Mouse (Mus musculus) heart, embryonic 15.5 days (tissue): Measurements from ENCODE around the gene Defb42. TPM values are rescaled to one million over a fixed set of nuclear protein-coding genes. Genes with fewer than 3 reads are reported as not detected.

ENCODE experiments used
- ATAC-seq: fragments of 200-750 bp; cut with Nextera tagmentation; replicated peaks from 2 replicates; pipeline ENCODE4 v1.8.0; 2017; ENCODE audit warnings: low read depth, moderate TSS enrichment; ENCODE audit not compliant: insufficient number of reproducible peaks, insufficient read depth, low FRiP score
- H3K27ac ChIP-seq: fragments of 300-500 bp; sonication (generic); 2 replicates; pipeline ENCODE4 v1.5.1; 2015; ENCODE audit warnings: mild to moderate bottlenecking, inconsistent platforms
- H3K27me3 ChIP-seq: fragments of 300-500 bp; sonication (generic); 2 replicates; pipeline ENCODE4 v1.6.1; 2015; ENCODE audit warnings: inconsistent platforms
- H3K36me3 ChIP-seq: fragments of 300-500 bp; sonication (generic); 2 replicates; pipeline ENCODE4 v1.6.1; 2015; ENCODE audit warnings: mild to moderate bottlenecking, inconsistent platforms
- H3K4me1 ChIP-seq: fragments of 300-500 bp; sonication (generic); replicated peaks from 2 replicates; pipeline ENCODE4 v1.6.1; 2015; ENCODE audit warnings: inconsistent platforms
- H3K4me2 ChIP-seq: fragments of 300-500 bp; sonication (generic); 2 replicates; pipeline ENCODE4 v1.6.1; 2015; ENCODE audit warnings: inconsistent platforms, mild to moderate bottlenecking, moderate library complexity
- H3K4me3 ChIP-seq: fragments of 300-500 bp; sonication (generic); 2 replicates; pipeline ENCODE4 v1.5.1; 2015; ENCODE audit warnings: mild to moderate bottlenecking, inconsistent platforms
- H3K9ac ChIP-seq: fragments of 300-500 bp; sonication (generic); 2 replicates; pipeline ENCODE4 v1.6.1; 2015; ENCODE audit warnings: mild to moderate bottlenecking, inconsistent platforms
- H3K9me3 ChIP-seq: fragments of 300-500 bp; sonication (generic); replicated peaks from 2 replicates; pipeline ENCODE4 v1.6.1; 2016; ENCODE audit warnings: inconsistent platforms
- WGBS: fragments of 180-500 bp; shearing (Covaris S2); methylation state at CpG from one replicate; pipeline ENCODE4 v1.1.7; 2015; ENCODE audit warnings: mixed read lengths; 5-methylcytosine and 5-hydroxymethylcytosine counted together
- polyA plus RNA-seq: library from polyadenylated mRNA; unstranded; fragments of >200 nt; fragmentation: Nextera tagmentation; extraction: Ambion mirVana; gene quantifications from 2 replicates; pipeline ENCODE4 v1.2.1, GENCODE M21; 2015

The Defb42 gene
- 1.5 and 1.6 TPM in 2 replicates for polyA plus RNA-seq

- Histone ChIP-seq H3K4me2 (no peak within 1 kb of the TSS), H3K36me3 (no peaks in the 10 kb centered on the region)
- WGBS, result 77% methylated on average over 3 of the region's 3 CpGs
These were observed at the start of gene Defb42 for GRCm38 (mm10) chr14:63046691-63047090. TSS of gene Defb42 (plus strand) at chr14:63046991.

DNA sequence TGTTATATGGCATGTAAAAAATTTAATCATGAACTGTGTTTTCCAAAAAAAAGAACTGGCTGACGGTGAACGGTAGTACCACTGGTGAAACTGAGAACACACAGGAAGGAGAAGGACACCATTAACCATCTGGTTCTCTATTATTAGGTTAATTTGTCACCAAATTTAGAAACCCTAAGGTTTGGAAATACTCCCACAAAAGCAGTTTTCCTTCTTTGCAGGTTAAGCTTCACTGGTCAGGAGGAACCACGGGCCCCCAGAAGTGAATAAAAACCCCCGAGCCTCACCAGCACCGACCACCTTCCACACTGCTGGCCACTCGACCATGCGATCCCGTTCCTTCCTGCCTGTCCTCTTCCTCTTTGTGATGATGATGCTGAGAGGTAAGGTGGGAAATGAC lies 49.0 kb upstream of the Defb42 start, which contains the start of gene Defb47:
Gene Defb47 (plus strand): TSS at position 301 of the 400 bp plus-strand sequence.
- Histone ChIP-seq H3K4me1 (peaks cover 6% of the 10 kb centered on the region; the same call in 1 of the 2 replicates), H3K4me2 (no peak within 1 kb of the TSS), H3K9me3 (no peaks in the 10 kb centered on the region), H3K4me3 (no peak within 1 kb of the TSS), H3K27me3 (no peaks in the 10 kb centered on the region), H3K27ac (no peak within 1 kb of the TSS), H3K9ac (no peak within 1 kb of the TSS), H3K36me3 (no peaks in the 10 kb centered on the region)
- WGBS, result 83% methylated on average over 8 of the region's 8 CpGs
- ATAC-seq, result no peak

More at GRCm38 (mm10) chr14:63046691-63047090, at the start of gene Defb42:
- H3K4me3 ChIP-seq, result no peak within 1 kb of the TSS
- H3K27me3 ChIP-seq, result no peaks in the 10 kb centered on the region
- H3K9ac ChIP-seq, result no peak within 1 kb of the TSS
- H3K27ac ChIP-seq, result no peak within 1 kb of the TSS
- H3K4me1 ChIP-seq, result no peaks in the 10 kb centered on the region
- H3K9me3 ChIP-seq, result no peaks in the 10 kb centered on the region
- no peak for ATAC-seq

- Histone ChIP-seq H3K9me3 (no peaks in the 10 kb centered on the region), H3K27me3 (no peaks in the 10 kb centered on the region), H3K27ac (no peak overlapping the region), H3K4me1 (peaks cover 11% of the 10 kb centered on the region; the same call in 1 of the 2 replicates), H3K9ac (no peak overlapping the region), H3K36me3 (no peaks in the 10 kb centered on the region), H3K4me3 (no peak overlapping the region), H3K4me2 (no peak overlapping the region)
- ATAC-seq, result no peak
- 87% methylated on average over 4 of the region's 4 CpGs for WGBS
These were observed 47.8 kb upstream of the Defb42 start for GRCm38 (mm10) chr14:62998977-62999376.

- Histone ChIP-seq H3K27me3 (no peaks in the 10 kb centered on the region), H3K4me2 (no peak overlapping the region), H3K27ac (peak overlapping the region; percentile 78), H3K4me1 (peaks cover 11% of the 10 kb centered on the region; the same call in 1 of the 2 replicates), H3K9ac (no peak overlapping the region), H3K4me3 (no peak overlapping the region), H3K36me3 (no peaks in the 10 kb centered on the region), H3K9me3 (no peaks in the 10 kb centered on the region)
- ATAC-seq, result peak; percentile 60; the same call in 1 of the 2 replicates
- WGBS, result 42% methylated on average over 2 of the region's 2 CpGs
These were observed 44.2 kb upstream of the Defb42 start for GRCm38 (mm10) chr14:63002588-63002987.

DNA sequence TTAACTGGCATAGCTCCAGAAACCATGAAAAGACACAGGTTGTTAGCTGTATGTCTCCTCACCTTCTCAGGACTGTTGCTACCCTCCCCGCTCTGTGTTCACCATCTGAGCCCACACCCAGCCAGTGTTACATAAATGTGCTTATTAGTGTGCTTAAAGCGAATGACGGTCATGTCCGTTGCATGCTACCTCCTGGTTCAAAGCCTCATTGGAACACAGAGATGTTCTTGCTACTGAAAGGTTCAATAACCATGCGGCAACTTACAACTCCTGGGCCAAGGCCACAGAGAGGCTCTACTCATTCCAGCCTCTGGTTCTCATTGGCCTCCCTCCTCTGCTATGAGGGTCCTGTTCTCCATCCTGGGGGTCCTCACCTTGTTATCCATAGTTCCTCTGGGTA lies 35.3 kb upstream of the Defb42 start, which contains the start of gene Defb43:
Gene Defb43 (plus strand): TSS at position 301 of the 400 bp plus-strand sequence.
- 88% methylated on average over 5 of the region's 5 CpGs for WGBS
- H3K9ac ChIP-seq, result no peak within 1 kb of the TSS

GRCm38 (mm10) chr14:63013082-63013481 lies 33.7 kb upstream of the Defb42 start:
- no peaks in the 10 kb centered on the region for H3K27me3 ChIP-seq

More for the DNA sequence above, 35.3 kb upstream of the Defb42 start, which contains the start of gene Defb43:
- Histone ChIP-seq H3K4me1 (no peaks in the 10 kb centered on the region), H3K27ac (no peak within 1 kb of the TSS), H3K36me3 (no peaks in the 10 kb centered on the region), H3K9me3 (no peaks in the 10 kb centered on the region), H3K4me3 (no peak within 1 kb of the TSS), H3K4me2 (no peak within 1 kb of the TSS), H3K27me3 (no peaks in the 10 kb centered on the region)
- ATAC-seq, result no peak

DNA sequence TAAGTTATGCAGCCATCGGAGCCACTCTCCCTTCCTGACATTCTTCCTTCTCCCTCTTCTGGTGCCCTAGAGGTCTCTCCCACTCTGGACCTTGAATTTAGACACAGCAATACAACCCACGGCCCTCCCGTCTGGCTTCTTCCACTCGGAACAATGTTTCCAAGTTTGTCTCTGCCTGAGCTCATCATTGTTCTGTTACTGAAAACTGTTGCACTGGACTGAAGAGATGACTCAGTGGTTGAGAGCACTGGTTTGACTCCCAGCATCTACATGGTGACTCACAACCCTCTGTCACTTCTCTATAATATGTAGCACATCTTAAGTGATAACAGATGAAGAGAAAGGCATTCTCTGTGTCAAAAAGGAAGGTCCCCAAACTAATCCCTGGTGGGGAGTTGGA lies 32.1 kb upstream of the Defb42 start:
- no peaks in the 10 kb centered on the region for H3K27me3 ChIP-seq
- no peak overlapping the region for H3K4me2 ChIP-seq
- no peaks in the 10 kb centered on the region for H3K36me3 ChIP-seq
- 57% methylated on average over 4 of the region's 4 CpGs for WGBS
- no peak overlapping the region for H3K27ac ChIP-seq
- no peaks in the 10 kb centered on the region for H3K4me1 ChIP-seq
- H3K4me3 ChIP-seq, result no peak overlapping the region
- H3K9me3 ChIP-seq, result no peaks in the 10 kb centered on the region
- H3K9ac ChIP-seq, result no peak overlapping the region
- no peak for ATAC-seq

More at GRCm38 (mm10) chr14:63013082-63013481, 33.7 kb upstream of the Defb42 start:
- no peaks in the 10 kb centered on the region for H3K9me3 ChIP-seq
- H3K4me3 ChIP-seq, result no peak overlapping the region
- no peaks in the 10 kb centered on the region for H3K4me1 ChIP-seq
- H3K4me2 ChIP-seq, result no peak overlapping the region
- ATAC-seq, result no peak
- no peak overlapping the region for H3K9ac ChIP-seq
- H3K36me3 ChIP-seq, result no peaks in the 10 kb centered on the region
- H3K27ac ChIP-seq, result no peak overlapping the region
- 50% methylated on average over 4 of the region's 4 CpGs for WGBS

- WGBS, result 43% methylated on average over 6 of the region's 6 CpGs
- Histone ChIP-seq H3K27me3 (peaks cover 4% of the 10 kb centered on the region; the same call in 1 of the 2 replicates), H3K4me2 (no peak overlapping the region), H3K4me3 (no peak overlapping the region), H3K4me1 (0 out of 2 replicates have a peak, but pooled peaks cover 2% of the 10 kb centered on the region), H3K9me3 (no peaks in the 10 kb centered on the region), H3K9ac (no peak overlapping the region), H3K27ac (no peak overlapping the region), H3K36me3 (no peaks in the 10 kb centered on the region)
- no peak for ATAC-seq
These were observed 26.2 kb upstream of the Defb42 start for GRCm38 (mm10) chr14:63020524-63021156.

- no peak within 1 kb of the TSS for H3K27ac ChIP-seq
- H3K4me1 ChIP-seq, result peaks cover 13% of the 10 kb centered on the region
- no peaks in the 10 kb centered on the region for H3K27me3 ChIP-seq
- no peak within 1 kb of the TSS for H3K4me2 ChIP-seq
- no peaks in the 10 kb centered on the region for H3K36me3 ChIP-seq
- 81% methylated on average over 12 of the region's 14 CpGs for WGBS
- H3K9me3 ChIP-seq, result no peaks in the 10 kb centered on the region
- no peak for ATAC-seq
- H3K9ac ChIP-seq, result no peak within 1 kb of the TSS
- no peak within 1 kb of the TSS for H3K4me3 ChIP-seq
These were observed 3.1 kb downstream of the Defb42 start, which contains the start of gene Defb30 for GRCm38 (mm10) chr14:63049910-63050370. TSS of gene Defb30 (minus strand) at chr14:63049960.

DNA sequence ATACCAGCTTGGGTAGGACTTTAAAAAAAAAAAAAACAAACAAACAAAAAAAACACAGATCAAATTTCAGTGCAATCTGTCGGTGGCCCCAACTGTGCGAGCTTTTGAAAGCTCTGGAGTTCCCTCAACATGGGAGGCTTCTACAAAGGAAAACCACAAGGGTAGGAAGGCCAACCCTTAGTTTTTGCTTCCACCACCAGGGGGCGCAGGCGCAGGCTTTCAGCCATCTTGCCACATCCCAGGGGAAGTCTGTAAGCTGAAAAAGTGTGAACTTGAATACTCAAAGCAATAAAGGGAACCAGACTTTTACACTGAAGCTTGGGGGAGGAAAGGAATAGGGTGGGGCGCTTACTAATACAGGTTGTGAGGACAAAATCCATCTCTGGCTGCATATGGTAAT lies 4.0 kb downstream of the Defb42 start:
- H3K9ac ChIP-seq, result no peak overlapping the region
- no peaks in the 10 kb centered on the region for H3K27me3 ChIP-seq
- H3K4me1 ChIP-seq, result peaks cover 20% of the 10 kb centered on the region
- no peak overlapping the region for H3K4me3 ChIP-seq
- no peak overlapping the region for H3K27ac ChIP-seq
- 33% methylated on average over 5 of the region's 5 CpGs for WGBS
- no peaks in the 10 kb centered on the region for H3K9me3 ChIP-seq
- no peak for ATAC-seq
- no peak overlapping the region for H3K4me2 ChIP-seq
- H3K36me3 ChIP-seq, result no peaks in the 10 kb centered on the region

- H3K9me3 ChIP-seq, result no peaks in the 10 kb centered on the region
- H3K4me1 ChIP-seq, result peaks cover 22% of the 10 kb centered on the region
- peak; percentile 97 for ATAC-seq
- H3K9ac ChIP-seq, result 0 out of 2 replicates have a peak overlapping the region, but pooled peaks have one; percentile 24
- H3K4me2 ChIP-seq, result peak overlapping the region; percentile 41
- H3K27ac ChIP-seq, result peak overlapping the region; percentile 83
- WGBS, result 4% methylated on average over 6 of the region's 6 CpGs
- no peaks in the 10 kb centered on the region for H3K36me3 ChIP-seq
- H3K4me3 ChIP-seq, result no peak overlapping the region
- H3K27me3 ChIP-seq, result no peaks in the 10 kb centered on the region
These were observed 7.9 kb downstream of the Defb42 start for GRCm38 (mm10) chr14:63054729-63055128.
